Mouse (Mus musculus) limb, embryonic 10.5 days (tissue): ENCODE data around the gene Sp1. TPM values are rescaled to one million over a fixed set of nuclear protein-coding genes. Genes with fewer than 3 reads are reported as not detected.

Experiments
- DNase-seq: peaks from one replicate; pipeline ENCODE4 v3.0.0-alpha.2; 2017; ENCODE audit warnings: low spot score
- H3K27ac ChIP-seq: fragments of 300-500 bp; sonication (generic); 2 replicates; pipeline ENCODE4 v1.5.1; 2016; ENCODE audit warnings: mild to moderate bottlenecking
- H3K27me3 ChIP-seq: fragments of 300-500 bp; sonication (generic); 2 replicates; pipeline ENCODE4 v1.6.1; 2016; ENCODE audit warnings: low read depth, mild to moderate bottlenecking; ENCODE audit not compliant: poor library complexity, severe bottlenecking
- H3K36me3 ChIP-seq: fragments of 300-500 bp; sonication (generic); 2 replicates; pipeline ENCODE4 v1.6.1; 2016; ENCODE audit warnings: mild to moderate bottlenecking, moderate library complexity
- H3K4me1 ChIP-seq: fragments of 300-500 bp; sonication (generic); 2 replicates; pipeline ENCODE4 v1.6.1; 2016
- H3K4me3 ChIP-seq: fragments of 300-500 bp; sonication (generic); 2 replicates; pipeline ENCODE4 v1.5.1; 2016; ENCODE audit warnings: mild to moderate bottlenecking, moderate library complexity
- H3K9me3 ChIP-seq: fragments of 300-500 bp; sonication (generic); replicated peaks from 2 replicates; pipeline ENCODE4 v1.6.1; 2016; ENCODE audit warnings: mild to moderate bottlenecking
- WGBS: fragments of 180-500 bp; shearing (Covaris S2); methylation state at CpG from one replicate; pipeline ENCODE4 v1.1.7; 2016; 5-methylcytosine and 5-hydroxymethylcytosine counted together
- polyA plus RNA-seq: library from polyadenylated mRNA; unstranded; fragments of >200 nt; fragmentation: Nextera tagmentation; extraction: Ambion mirVana; gene quantifications from 2 replicates; pipeline ENCODE4 v1.2.1, GENCODE M21; 2016

Sp1 gene
- polyA plus RNA-seq, 1 experiment from 2014 or later, result 9.8 TPM

DNA sequence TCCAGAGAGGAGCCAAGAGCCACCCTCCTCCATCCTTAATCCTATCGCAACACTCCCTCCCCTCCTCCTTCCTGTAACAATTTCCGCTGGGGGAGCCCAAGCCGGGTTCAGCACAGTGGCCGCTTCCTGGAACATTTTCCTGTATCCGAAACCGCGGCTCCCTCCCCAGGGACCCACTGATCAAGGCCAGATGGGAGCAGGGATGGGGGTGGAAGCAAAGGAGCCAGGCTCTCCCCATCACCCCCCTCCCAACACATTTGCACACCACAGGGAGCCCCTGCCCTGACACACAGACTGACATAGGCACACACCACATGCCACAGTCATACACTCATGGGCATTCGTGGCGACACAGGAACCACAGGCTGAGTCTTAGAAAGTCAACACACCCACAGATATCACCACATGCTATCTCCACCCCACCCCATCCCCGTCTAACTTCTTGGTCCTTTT, 28.1 kb upstream of the Sp1 start:
- Histone ChIP-seq H3K4me3 (peak overlapping the region; percentile 63), H3K27me3 (no peaks in the 10 kb centered on the region), H3K4me1 (peaks cover 43% of the 10 kb centered on the region), H3K27ac (peak overlapping the region; percentile 91), H3K9me3 (no peaks in the 10 kb centered on the region), H3K36me3 (no peaks in the 10 kb centered on the region)
- 3% methylated on average over 10 of the region's 10 CpGs for WGBS
- peak; percentile 73 for DNase-seq

DNA sequence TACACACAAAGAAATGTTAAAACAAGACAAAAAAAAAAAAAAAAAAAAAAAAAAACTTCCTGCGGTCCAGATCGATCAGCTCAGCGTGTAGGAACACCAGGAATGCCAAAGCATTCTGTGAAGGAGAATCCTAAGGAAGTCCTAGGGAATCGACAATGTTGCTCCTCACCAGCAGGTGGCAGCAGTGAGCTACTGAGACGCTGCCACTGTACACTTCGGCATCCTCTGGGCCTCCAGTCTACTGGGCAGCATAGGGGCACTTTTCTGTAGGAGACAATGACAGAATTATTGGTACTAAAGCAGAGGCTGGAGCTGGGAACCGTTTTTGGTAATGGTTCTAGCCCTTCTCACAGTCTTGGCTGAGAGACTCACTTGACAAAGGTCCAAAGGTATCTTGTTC, 24.4 kb upstream of the Sp1 start:
- peaks cover 26% of the 10 kb centered on the region for H3K4me1 ChIP-seq
- 0 out of 2 replicates have a peak overlapping the region, but pooled peaks have one; percentile 2 for H3K27ac ChIP-seq
- H3K36me3 ChIP-seq, result no peaks in the 10 kb centered on the region
- peak; percentile 96 for DNase-seq
- WGBS, result 5% methylated on average over 7 of the region's 7 CpGs
- H3K9me3 ChIP-seq, result no peaks in the 10 kb centered on the region
- H3K27me3 ChIP-seq, result no peaks in the 10 kb centered on the region
- no peak overlapping the region for H3K4me3 ChIP-seq

DNA sequence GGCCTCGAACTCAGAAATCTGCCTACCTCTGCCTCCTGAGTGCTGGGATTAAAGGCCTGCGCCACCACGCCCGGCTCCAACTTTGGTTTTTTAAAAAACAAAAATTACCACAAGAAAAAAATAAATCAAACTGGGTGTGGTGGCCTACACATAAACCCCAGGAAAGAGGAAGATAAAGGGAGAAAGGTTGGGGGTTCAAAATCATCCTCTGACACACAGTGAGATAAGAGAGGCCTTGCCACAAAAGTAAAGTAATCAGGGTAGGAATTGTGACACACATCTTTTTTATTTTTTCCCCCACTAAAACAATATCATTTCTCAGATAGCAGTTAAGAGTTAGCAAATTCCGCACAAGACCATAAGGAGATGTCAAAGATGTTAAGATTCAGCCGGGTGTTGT, 22.3 kb upstream of the Sp1 start:
- no peaks in the 10 kb centered on the region for H3K36me3 ChIP-seq
- peaks cover 6% of the 10 kb centered on the region for H3K4me1 ChIP-seq
- H3K27ac ChIP-seq, result no peak overlapping the region
- no peaks in the 10 kb centered on the region for H3K9me3 ChIP-seq
- H3K27me3 ChIP-seq, result no peaks in the 10 kb centered on the region
- H3K4me3 ChIP-seq, result no peak overlapping the region
- DNase-seq, result no peak
- 86% methylated on average over 6 of the region's 6 CpGs for whole genome bisulfite sequencing

DNA sequence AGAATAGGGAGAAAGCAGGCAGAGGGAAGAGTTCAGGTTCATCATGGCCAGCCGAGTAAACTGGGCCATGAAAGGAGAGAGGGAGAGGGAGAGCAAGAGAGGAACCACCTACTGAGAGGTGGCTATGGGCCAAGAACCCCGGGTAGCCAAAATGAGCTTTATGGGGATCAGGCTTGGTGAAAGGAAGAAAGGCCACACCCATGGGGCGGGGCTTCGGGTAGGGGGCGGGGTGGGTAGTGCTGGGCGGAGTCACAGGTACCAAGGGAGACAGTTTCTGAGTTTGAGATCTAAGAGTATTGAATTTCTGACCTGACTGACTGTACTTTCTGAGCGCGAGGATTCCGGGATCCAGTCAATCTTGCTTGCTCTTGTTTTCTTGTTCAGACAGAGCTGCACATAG, 19.3 kb upstream of the Sp1 start:
- H3K9me3 ChIP-seq, result no peaks in the 10 kb centered on the region
- H3K4me3 ChIP-seq, result no peak overlapping the region
- H3K4me1 ChIP-seq, result peaks cover 2% of the 10 kb centered on the region; the same call in 1 of the 2 replicates
- 50% methylated on average over 9 of the region's 9 CpGs for WGBS
- no peak for DNase-seq
- no peaks in the 10 kb centered on the region for H3K36me3 ChIP-seq
- H3K27ac ChIP-seq, result no peak overlapping the region
- no peaks in the 10 kb centered on the region for H3K27me3 ChIP-seq

DNA sequence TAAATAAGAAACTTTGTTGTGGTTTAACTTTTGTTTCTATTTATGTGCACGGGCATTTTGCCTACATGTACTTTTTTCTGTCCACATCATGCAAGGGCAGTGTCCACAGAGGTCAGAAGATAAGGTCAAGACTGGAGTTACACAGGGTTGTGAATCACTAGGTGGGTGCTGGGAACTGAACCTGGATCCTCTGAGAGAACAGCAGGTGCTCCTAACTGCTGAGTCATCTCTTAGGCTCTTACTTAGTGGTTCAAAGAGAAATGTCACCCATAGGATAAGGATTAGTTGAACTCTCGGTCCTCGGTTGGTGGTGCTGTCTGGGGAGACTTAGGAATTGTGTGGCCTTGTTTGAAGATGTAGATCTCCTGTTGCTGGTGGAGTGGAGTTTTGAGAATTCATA, 17.0 kb upstream of the Sp1 start:
- H3K36me3 ChIP-seq, result no peaks in the 10 kb centered on the region
- 91% methylated on average over 3 of the region's 3 CpGs for WGBS

DNA sequence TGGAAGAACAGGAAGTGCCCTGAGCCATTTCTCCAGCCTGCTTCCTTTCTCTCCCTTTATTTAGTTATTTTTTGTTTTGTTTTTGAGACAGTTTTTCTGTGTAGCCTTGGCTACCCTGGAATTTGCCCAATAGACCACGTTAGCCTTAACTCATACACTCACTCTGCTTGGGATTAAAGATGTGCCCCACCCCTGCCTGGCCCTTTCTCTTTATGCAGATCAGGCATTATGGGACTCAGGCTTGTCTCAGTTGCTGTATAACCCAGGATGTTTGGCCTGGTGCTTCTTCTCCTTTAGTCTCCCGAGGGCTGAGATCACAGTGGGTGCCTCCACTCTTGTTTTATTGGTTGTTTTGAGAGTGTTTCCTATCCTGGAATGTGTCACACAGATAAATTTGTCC, 13.4 kb upstream of the Sp1 start:
- Histone ChIP-seq H3K27ac (no peak overlapping the region), H3K4me1 (peaks cover 18% of the 10 kb centered on the region), H3K36me3 (no peaks in the 10 kb centered on the region), H3K4me3 (no peak overlapping the region), H3K27me3 (no peaks in the 10 kb centered on the region), H3K9me3 (no peaks in the 10 kb centered on the region)
- WGBS, result 58% methylated on average over 2 of the region's 2 CpGs
- DNase-seq, result no peak

More for the DNA sequence above, 17.0 kb upstream of the Sp1 start:
- H3K9me3 ChIP-seq, result no peaks in the 10 kb centered on the region
- DNase-seq, result no peak
- no peak overlapping the region for H3K27ac ChIP-seq
- peaks cover 5% of the 10 kb centered on the region for H3K4me1 ChIP-seq
- no peak overlapping the region for H3K4me3 ChIP-seq
- no peaks in the 10 kb centered on the region for H3K27me3 ChIP-seq

DNA sequence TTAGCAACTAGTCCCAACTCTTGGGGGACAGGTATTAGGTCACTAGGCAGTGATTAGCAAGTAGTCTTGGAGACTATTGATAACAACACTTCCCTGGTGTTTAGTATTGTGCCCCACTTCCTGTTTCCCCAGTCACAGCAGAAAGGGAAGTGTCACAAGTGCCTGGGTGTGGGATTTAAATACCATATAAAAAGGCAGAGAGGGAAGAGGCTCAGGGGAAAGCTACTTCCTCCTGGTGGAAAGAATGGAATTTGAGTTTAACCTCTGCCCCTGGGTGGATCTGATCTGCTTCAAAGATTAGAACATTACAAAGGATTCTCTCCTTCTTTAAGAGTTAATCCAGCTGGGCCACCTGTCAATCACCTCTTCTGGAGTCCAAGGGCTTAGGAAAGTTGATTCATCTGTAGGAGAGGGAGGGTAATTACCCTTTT, 12.3 kb upstream of the Sp1 start:
- Histone ChIP-seq H3K4me3 (no peak overlapping the region), H3K36me3 (no peaks in the 10 kb centered on the region), H3K27ac (peak overlapping the region; percentile 25; the same call in 1 of the 2 replicates), H3K4me1 (peaks cover 23% of the 10 kb centered on the region), H3K27me3 (no peaks in the 10 kb centered on the region), H3K9me3 (no peaks in the 10 kb centered on the region)
- DNase-seq, result no peak

DNA sequence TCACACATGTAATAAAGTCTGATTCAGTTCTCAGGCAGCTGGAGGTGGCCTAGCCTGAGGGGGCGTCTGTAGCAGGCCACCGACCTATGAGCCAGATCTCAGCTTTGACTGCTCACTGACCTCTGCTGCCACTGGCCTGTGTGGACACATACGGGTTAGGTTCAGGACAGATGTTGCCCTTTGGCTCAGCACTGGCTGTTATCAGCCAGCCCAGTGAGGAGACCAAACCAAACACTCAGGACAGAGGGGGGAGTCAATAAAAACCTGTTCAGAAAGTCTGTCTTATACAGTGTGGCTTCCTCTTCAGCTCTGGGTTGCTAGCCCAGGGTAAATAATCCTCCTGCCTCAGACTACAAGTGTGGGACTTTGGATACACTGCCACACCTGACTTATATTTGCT, 10.9 kb upstream of the Sp1 start:
- H3K27ac ChIP-seq, result peak overlapping the region; percentile 71
- 2% methylated on average over 3 of the region's 3 CpGs for WGBS
- DNase-seq, result peak; percentile 50
- H3K9me3 ChIP-seq, result no peaks in the 10 kb centered on the region
- no peaks in the 10 kb centered on the region for H3K27me3 ChIP-seq
- H3K4me1 ChIP-seq, result peaks cover 37% of the 10 kb centered on the region
- H3K36me3 ChIP-seq, result no peaks in the 10 kb centered on the region
- H3K4me3 ChIP-seq, result peak overlapping the region; percentile 21

DNA sequence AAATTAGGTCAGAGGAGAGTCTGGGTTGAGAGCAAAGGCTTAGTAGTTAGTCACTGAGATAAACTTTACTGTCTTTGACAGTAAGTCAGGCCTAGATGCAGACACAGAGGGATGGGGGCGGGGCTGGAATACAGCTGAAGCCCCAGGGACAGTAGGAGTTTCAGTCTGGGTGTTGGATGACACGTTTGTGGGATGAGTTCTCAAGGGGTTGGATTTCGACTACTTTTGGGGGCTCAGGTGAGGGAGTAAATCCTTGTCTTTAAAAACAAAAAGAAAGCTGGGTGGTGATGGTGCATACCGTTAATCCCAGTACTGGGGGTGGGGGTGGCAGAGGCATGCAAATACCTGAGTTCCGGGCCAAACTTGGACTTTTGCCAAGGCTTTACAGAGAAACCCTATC, 7.3 kb upstream of the Sp1 start:
- Histone ChIP-seq H3K27me3 (no peaks in the 10 kb centered on the region), H3K36me3 (no peaks in the 10 kb centered on the region), H3K4me1 (peaks cover 42% of the 10 kb centered on the region), H3K4me3 (peak overlapping the region; percentile 57), H3K27ac (peak overlapping the region; percentile 86), H3K9me3 (no peaks in the 10 kb centered on the region)
- no peak for DNase-seq
- WGBS, result 18% methylated on average over 5 of the region's 5 CpGs

DNA sequence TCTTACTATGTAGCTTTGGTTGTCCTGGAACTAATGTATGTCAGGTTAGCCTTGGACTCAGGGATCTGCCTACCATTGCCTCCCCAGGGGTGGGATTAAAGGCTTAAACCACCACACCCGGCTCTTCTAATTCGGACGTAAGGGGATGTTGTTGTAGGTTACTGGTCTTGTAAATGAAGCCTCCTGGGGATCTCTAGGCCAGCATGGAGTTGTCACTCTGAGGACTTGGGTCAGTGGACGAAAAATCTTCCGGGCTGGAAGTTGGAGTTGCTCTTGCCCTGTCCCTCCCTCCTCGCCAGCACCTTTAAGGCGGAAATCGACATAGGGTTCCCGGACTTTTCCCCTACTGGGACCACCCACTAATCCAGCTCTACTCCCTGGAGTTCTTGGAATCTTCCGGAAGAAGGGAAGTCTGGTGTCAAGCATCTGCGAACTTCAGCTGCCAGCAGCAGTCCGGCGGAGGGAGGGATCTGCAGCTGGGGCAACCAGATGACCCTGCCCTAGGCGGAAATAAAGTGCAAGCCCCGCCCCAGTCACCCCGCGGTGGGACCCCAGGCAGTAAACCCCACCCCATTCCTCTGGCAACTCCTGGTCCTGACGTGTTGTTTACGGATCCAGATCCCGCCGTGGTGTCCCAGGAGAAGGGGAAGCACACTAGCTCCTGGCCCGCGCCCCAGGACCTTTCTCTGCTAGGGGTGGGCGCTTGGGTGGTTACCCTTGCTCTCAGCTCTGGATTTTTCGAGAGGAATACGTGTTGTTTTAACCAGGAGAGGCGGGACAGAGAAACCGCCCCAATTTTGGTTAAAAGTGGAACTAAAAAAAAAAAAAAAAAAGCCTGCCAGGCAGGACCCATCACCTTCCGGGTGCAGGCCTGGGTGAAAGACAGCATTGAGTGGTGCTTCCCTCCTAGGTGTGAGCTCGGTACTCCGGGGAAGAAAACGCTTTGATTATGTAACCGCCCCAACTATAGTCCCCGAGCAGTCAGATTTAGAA, 6.4 kb upstream of the Sp1 start:
- Histone ChIP-seq H3K4me3 (peak overlapping the region; percentile 57), H3K27me3 (no peaks in the 10 kb centered on the region), H3K36me3 (no peaks in the 10 kb centered on the region), H3K27ac (peak overlapping the region; percentile 86), H3K9me3 (no peaks in the 10 kb centered on the region), H3K4me1 (peaks cover 40% of the 10 kb centered on the region)
- peak; percentile 89 for DNase-seq
- 3% methylated on average over 34 of the region's 34 CpGs for WGBS

DNA sequence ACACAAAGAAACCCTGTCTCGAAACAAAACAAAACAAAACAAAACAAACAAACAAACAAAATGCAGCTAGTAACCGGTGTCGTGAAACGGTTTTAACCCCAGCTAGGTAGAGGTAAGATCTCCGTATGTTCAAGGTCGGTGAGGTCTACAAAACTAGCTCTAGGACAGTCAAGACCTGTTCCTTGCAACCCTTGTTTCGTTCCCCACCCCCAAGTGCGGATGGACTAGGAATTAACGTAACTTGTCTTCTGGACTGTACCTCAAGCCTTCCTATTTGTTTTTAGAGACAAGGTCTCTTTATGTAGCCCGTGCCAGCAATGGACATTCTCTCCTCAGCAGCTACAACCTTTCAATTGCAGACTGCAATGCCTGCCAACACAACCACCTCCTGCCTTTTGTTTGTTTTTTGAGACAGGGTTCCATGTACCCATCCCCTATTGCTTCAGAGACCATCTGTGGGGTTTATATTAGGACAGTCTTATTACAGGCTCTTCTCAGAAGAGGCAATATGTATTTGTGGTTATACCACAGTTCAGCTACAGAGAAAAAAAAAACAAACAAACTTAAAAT, 5.4 kb upstream of the Sp1 start:
- H3K27ac ChIP-seq, result peak overlapping the region; percentile 86

DNA sequence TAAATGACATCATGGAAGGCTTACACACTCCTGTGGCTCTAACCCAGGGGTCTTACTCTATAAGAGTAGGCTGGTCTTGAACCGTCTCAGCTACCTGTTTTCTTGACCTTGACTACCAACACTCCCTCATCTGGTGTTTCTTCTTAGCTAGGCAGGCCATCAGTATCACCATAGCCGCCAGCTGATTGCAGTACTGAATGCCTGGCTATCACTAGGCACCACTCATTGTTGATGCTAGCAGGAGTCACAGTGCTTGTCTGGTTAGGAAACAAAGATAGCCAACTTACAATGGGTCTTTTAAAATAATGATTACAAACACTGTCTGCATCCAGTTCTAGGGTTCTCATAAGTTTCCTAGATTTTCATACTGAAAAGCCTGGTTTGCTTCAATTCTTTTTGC, 4.7 kb upstream of the Sp1 start:
- H3K9me3 ChIP-seq, result no peaks in the 10 kb centered on the region
- H3K27me3 ChIP-seq, result no peaks in the 10 kb centered on the region
- H3K4me1 ChIP-seq, result peaks cover 37% of the 10 kb centered on the region
- no peaks in the 10 kb centered on the region for H3K36me3 ChIP-seq
- whole genome bisulfite sequencing, result 92% methylated on average over 2 of the region's 2 CpGs
- H3K27ac ChIP-seq, result peak overlapping the region; percentile 86
- no peak for DNase-seq
- H3K4me3 ChIP-seq, result no peak overlapping the region

More for the DNA sequence above, 5.4 kb upstream of the Sp1 start:
- Histone ChIP-seq H3K4me1 (peaks cover 38% of the 10 kb centered on the region), H3K9me3 (no peaks in the 10 kb centered on the region), H3K36me3 (no peaks in the 10 kb centered on the region), H3K27me3 (no peaks in the 10 kb centered on the region), H3K4me3 (peak overlapping the region; percentile 57; the same call in 1 of the 2 replicates)
- no peak for DNase-seq
- WGBS, result 86% methylated on average over 10 of the region's 10 CpGs

DNA sequence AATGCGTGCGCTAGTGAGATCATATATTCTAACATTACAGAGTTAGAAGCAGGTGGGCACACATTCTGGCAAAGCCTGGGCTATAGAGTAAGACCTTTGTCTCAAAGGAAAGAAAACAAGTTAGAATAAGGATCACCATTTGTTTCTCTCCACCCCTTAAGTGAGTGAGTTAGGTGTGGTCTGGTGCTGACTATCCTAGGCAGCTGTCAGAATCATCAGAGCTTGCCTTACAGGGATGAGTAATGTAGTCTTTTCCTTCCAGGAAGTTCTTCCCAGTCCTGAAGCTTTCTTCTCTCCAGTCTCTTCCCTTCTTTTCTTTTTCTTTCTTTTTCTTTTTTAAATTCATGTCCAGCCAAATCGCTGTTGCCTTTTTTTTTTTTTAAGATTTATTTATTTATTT, 3.7 kb upstream of the Sp1 start:
- Histone ChIP-seq H3K36me3 (0 out of 2 replicates have a peak, but pooled peaks cover 1% of the 10 kb centered on the region), H3K9me3 (no peaks in the 10 kb centered on the region), H3K4me3 (no peak overlapping the region), H3K4me1 (peaks cover 39% of the 10 kb centered on the region), H3K27ac (no peak overlapping the region), H3K27me3 (no peaks in the 10 kb centered on the region)
- 97% methylated on average over 3 of the region's 3 CpGs for WGBS
- DNase-seq, result no peak
